Mouse (Mus musculus): Measurements from ENCODE around the gene Taf6l.

- TF ChIP-seq POLR2A (IDR thresholded peaks at IDR 0.05; ENCODE audit: borderline replicate concordance, extremely low read depth, insufficient read depth, insufficient read length, poor library complexity, severe bottlenecking), result no peak
- no peak for TF ChIP-seq CTCF (IDR thresholded peaks at IDR 0.05; ENCODE audit: borderline replicate concordance, extremely low read depth, insufficient read depth, insufficient read length)
Measured at GRCm38 (mm10) chr19:8822696-8823095, 36.5 kb upstream of the Taf6l start.

Measured in brain, embryonic 14.5 days (tissue).